In the genomic region with DNA sequence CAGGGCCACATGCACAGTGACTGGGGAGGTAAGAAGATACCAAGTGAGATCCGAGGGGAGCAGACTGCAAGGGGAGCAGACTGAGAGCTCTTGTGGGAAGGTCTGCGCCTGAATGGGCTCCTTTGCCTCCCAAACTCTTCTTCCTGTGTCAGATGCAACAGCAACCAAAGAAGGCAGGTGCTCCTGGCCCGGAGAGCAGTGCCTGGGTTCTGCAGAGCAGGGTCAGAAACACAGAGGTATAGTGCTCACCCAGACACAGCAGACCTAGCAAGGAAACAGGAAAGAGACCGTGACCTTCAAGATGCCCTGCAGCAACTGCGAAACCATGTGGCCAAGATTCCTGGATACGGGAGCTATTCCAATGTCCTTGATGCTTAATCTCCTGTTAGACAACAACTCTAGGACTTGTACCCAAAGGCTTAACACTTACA, we compare ENCODE assay signal across 16 mouse cellular contexts.
A peak's percentile ranks its signal among the peaks of the same experiment; 100 is the strongest.
DNase-seq lines count a peak whose midpoint lies in the region; ATAC-seq and TF ChIP-seq lines count a peak whose summit lies in the region.
"Had no signal": no experiment of that assay in that cellular context is flagged by ENCODE, and none has a peak within 500 bp of the region (broad histone marks: within the 10 kb centered on the region; RNA-seq: fewer than 3 reads in every experiment).

No protein-coding gene starts in this region.

- WGBS in midbrain, embryonic 10.5 days: 86% methylated on average over 6 of the region's 6 CpGs
- WGBS in midbrain, embryonic 15.5 days: 82% methylated on average over 6 of the region's 6 CpGs
- WGBS in heart, embryonic 14.5 days: 41% methylated on average over 6 of the region's 6 CpGs
- WGBS in kidney, adult 2 months: 54% methylated on average over 6 of the region's 6 CpGs
- 81% methylated on average over 6 of the region's 6 CpGs for WGBS in limb, embryonic 10.5 days

- H3K9ac ChIP-seq in midbrain, embryonic 15.5 days: no peak overlapping the region
- H3K9ac ChIP-seq in heart, embryonic 14.5 days (ENCODE audit: low read length): peak overlapping the region; percentile 61; the same call in 1 of the 2 replicates
- H3K9ac ChIP-seq: embryonic facial prominence, embryonic 13.5 days; forebrain, embryonic 13.5 days; lung, embryonic 15.5 days had no signal

- H3K27me3 ChIP-seq in midbrain, embryonic 10.5 days (ENCODE audit: low read depth, poor library complexity, severe bottlenecking): no peaks in the 10 kb centered on the region
- no peaks in the 10 kb centered on the region for H3K27me3 ChIP-seq in midbrain, embryonic 15.5 days (replicated peaks)
- no peaks in the 10 kb centered on the region for H3K27me3 ChIP-seq in heart, embryonic 14.5 days (ENCODE audit: control insufficient read depth, insufficient read depth, low read length)
- no peaks in the 10 kb centered on the region for H3K27me3 ChIP-seq in kidney, adult 2 months (replicated peaks; ENCODE audit: control insufficient read depth, insufficient read depth, low read length)
- no peaks in the 10 kb centered on the region for H3K27me3 ChIP-seq in limb, embryonic 10.5 days (ENCODE audit: low read depth, poor library complexity, severe bottlenecking)
- H3K27me3 ChIP-seq: embryonic facial prominence, embryonic 13.5 days; forebrain, embryonic 13.5 days; lung, embryonic 15.5 days had no signal

- no peak overlapping the region for H3K4me2 ChIP-seq in midbrain, embryonic 15.5 days
- peak overlapping the region; percentile 46 for H3K4me2 ChIP-seq in heart, embryonic 14.5 days (ENCODE audit: low read length)
- H3K4me2 ChIP-seq: embryonic facial prominence, embryonic 13.5 days; forebrain, embryonic 13.5 days; liver, embryonic 11.5 days; lung, embryonic 15.5 days had no signal

- no peak for ATAC-seq in midbrain, embryonic 15.5 days (replicated peaks)
- ATAC-seq in heart, embryonic 14.5 days (ENCODE audit: insufficient number of reproducible peaks, insufficient read depth, low FRiP score, low read depth): no peak
- no peak for ATAC-seq in activated CD4-positive, CD25-positive, alpha-beta regulatory T cell, adult 4 months
- ATAC-seq: forebrain, embryonic 13.5 days had no signal

- H3K4me3 ChIP-seq in midbrain, embryonic 10.5 days: no peak overlapping the region
- no peak overlapping the region for H3K4me3 ChIP-seq in midbrain, embryonic 15.5 days
- no peak overlapping the region for H3K4me3 ChIP-seq in heart, embryonic 14.5 days (ENCODE audit: control insufficient read depth in 1 of 2, insufficient read depth in 1 of 2, low read depth in 1 of 2, low read length in 2 of 2)
- no peak overlapping the region for H3K4me3 ChIP-seq in kidney, adult 2 months (ENCODE audit: insufficient read depth, low read depth, low read length)
- no peak overlapping the region for H3K4me3 ChIP-seq in limb, embryonic 10.5 days
- H3K4me3 ChIP-seq: embryonic facial prominence, embryonic 13.5 days; forebrain, embryonic 13.5 days; lung, embryonic 15.5 days; megakaryocyte, embryonic 14.5 days had no signal

- H3K9me3 ChIP-seq in midbrain, embryonic 10.5 days (replicated peaks): no peaks in the 10 kb centered on the region
- H3K9me3 ChIP-seq in midbrain, embryonic 15.5 days: no peaks in the 10 kb centered on the region
- no peaks in the 10 kb centered on the region for H3K9me3 ChIP-seq in heart, embryonic 14.5 days (ENCODE audit: control insufficient read depth, low read length)
- H3K9me3 ChIP-seq in limb, embryonic 10.5 days (replicated peaks): no peaks in the 10 kb centered on the region
- H3K9me3 ChIP-seq: embryonic facial prominence, embryonic 13.5 days; forebrain, embryonic 13.5 days; lung, embryonic 15.5 days had no signal

- peak overlapping the region; percentile 55; the same call in 1 of the 2 replicates for H3K27ac ChIP-seq in midbrain, embryonic 10.5 days (replicated peaks)
- H3K27ac ChIP-seq in midbrain, embryonic 15.5 days: no peak overlapping the region
- H3K27ac ChIP-seq in heart, embryonic 14.5 days (replicated peaks in 1 of 2; ENCODE audit: control insufficient read depth in 1 of 2, insufficient read depth in 1 of 2, low read depth in 2 of 2, low read length in 2 of 2): peak overlapping the region; percentile 89 to 90
- peak overlapping the region; percentile 90 for H3K27ac ChIP-seq in kidney, adult 2 months (ENCODE audit: insufficient read depth, low read depth, low read length)
- H3K27ac ChIP-seq in limb, embryonic 10.5 days: 0 out of 2 replicates have a peak overlapping the region, but pooled peaks have one; percentile 46
- H3K27ac ChIP-seq: embryonic facial prominence, embryonic 13.5 days; forebrain, embryonic 13.5 days; lung, embryonic 15.5 days had no signal

- H3K4me1 ChIP-seq in midbrain, embryonic 10.5 days: peaks cover 61% of the 10 kb centered on the region
- peaks cover 19% of the 10 kb centered on the region for H3K4me1 ChIP-seq in midbrain, embryonic 15.5 days
- peaks cover 48 to 84% of the 10 kb centered on the region in 2 experiments for H3K4me1 ChIP-seq in heart, embryonic 14.5 days (ENCODE audit: control insufficient read depth in 2 of 2, insufficient read depth in 2 of 2, low read length in 2 of 2)
- peaks cover 23% of the 10 kb centered on the region for H3K4me1 ChIP-seq in kidney, adult 2 months (ENCODE audit: control insufficient read depth, insufficient read depth, low read length)
- H3K4me1 ChIP-seq in limb, embryonic 10.5 days: peaks cover 32% of the 10 kb centered on the region

- TF ChIP-seq CTCF in kidney, adult 2 months (conservative IDR thresholded peaks at IDR 0.05; ENCODE audit: insufficient read depth, insufficient read length, low read depth, low read length): no peak

- H3K36me3 ChIP-seq in midbrain, embryonic 10.5 days: peaks cover 18% of the 10 kb centered on the region
- no peaks in the 10 kb centered on the region for H3K36me3 ChIP-seq in midbrain, embryonic 15.5 days (replicated peaks)
- H3K36me3 ChIP-seq in heart, embryonic 14.5 days (ENCODE audit: control insufficient read depth, insufficient read depth, low read length): peaks cover 4% of the 10 kb centered on the region; the same call in 1 of the 2 replicates
- H3K36me3 ChIP-seq in kidney, adult 2 months (ENCODE audit: control insufficient read depth, insufficient read depth, low read length): no peaks in the 10 kb centered on the region
- H3K36me3 ChIP-seq in limb, embryonic 10.5 days: peaks cover 19% of the 10 kb centered on the region
- H3K36me3 ChIP-seq: embryonic facial prominence, embryonic 13.5 days; lung, embryonic 15.5 days had no signal

- DNase-seq in midbrain, embryonic 10.5 days (ENCODE audit: low spot score): no peak
- DNase-seq in kidney, adult 2 months: peak; percentile 81
- no peak for DNase-seq in limb, embryonic 10.5 days (ENCODE audit: low spot score)
- DNase-seq in frontal cortex, adult 2 months (ENCODE audit: extremely low spot score in 1 of 2, low spot score in 1 of 2): no peak
- DNase-seq in urinary bladder, postnatal 25 days (ENCODE audit: low spot score): no peak
- DNase-seq: layer of hippocampus, adult 9-11 months; right cerebral cortex, postnatal 25 days; thymus, postnatal 25 days had no signal

- no peak for TF ChIP-seq POLR2A in kidney, adult 2 months (IDR thresholded peaks at IDR 0.05; ENCODE audit: low read depth, low read length)
